Mouse (Mus musculus) spleen, adult 2 months (tissue): ENCODE results near the gene Wdr83. TPM values are rescaled to one million over a fixed set of nuclear protein-coding genes. Genes with fewer than 3 reads are reported as not detected.

ENCODE experiments used
- DNase-seq, 2 experiments: peaks; one replicate each; pipeline versions ENCODE4 v3.0.0 to v3.0.0-alpha.2; 2012 to 2021; ENCODE audit warnings: low spot score in 2 of 2, low read depth in 1 of 2
- H3K27ac ChIP-seq: fragments of 200-500 bp; 2 replicates; pipeline ENCODE4 v1.5.1; 2012; ENCODE audit warnings: low read length, inconsistent platforms; ENCODE audit not compliant: insufficient read depth
- H3K27me3 ChIP-seq: fragments of 200-500 bp; 2 replicates; pipeline ENCODE4 v1.6.1; 2012; ENCODE audit warnings: mild to moderate bottlenecking, moderate library complexity, low read length, inconsistent platforms; ENCODE audit not compliant: control insufficient read depth, insufficient read depth
- H3K36me3 ChIP-seq: fragments of 200-500 bp; 2 replicates; pipeline ENCODE4 v1.6.1; 2012; ENCODE audit warnings: mild to moderate bottlenecking, low read length, inconsistent platforms; ENCODE audit not compliant: control insufficient read depth, insufficient read depth
- H3K4me1 ChIP-seq: fragments of 200-500 bp; 2 replicates; pipeline ENCODE4 v1.6.1; 2011; ENCODE audit warnings: inconsistent platforms; ENCODE audit not compliant: control insufficient read depth, insufficient read depth, insufficient read length
- H3K4me3 ChIP-seq: fragments of 200-500 bp; 2 replicates; pipeline ENCODE4 v1.5.1; 2011; ENCODE audit warnings: mild to moderate bottlenecking, inconsistent platforms; ENCODE audit not compliant: insufficient read depth, insufficient read length; ENCODE audit errors: extremely low read depth
- CTCF ChIP-seq: fragments of 200-500 bp; IDR thresholded peaks from 2 replicates; pipeline ENCODE4 v1.5.1; 2011; ENCODE audit warnings: mild to moderate bottlenecking, inconsistent platforms; ENCODE audit not compliant: insufficient read depth, insufficient read length, insufficient replicate concordance; ENCODE audit errors: extremely low read depth
- POLR2A ChIP-seq: fragments of 200-500 bp; IDR thresholded peaks from 2 replicates; pipeline ENCODE4 v1.6.1; 2011; ENCODE audit warnings: low read depth, low read length, inconsistent platforms
- WGBS: fragments of 180-500 bp; shearing (Covaris S2); methylation state at CpG from one replicate; pipeline ENCODE4 v1.1.7; 2018; 5-methylcytosine and 5-hydroxymethylcytosine counted together
- polyA plus RNA-seq: library from polyadenylated mRNA; depleted of rRNA; stranded (reverse); fragments of >200 nt; gene quantifications from 2 replicates; pipeline ENCODE4 v1.2.3, GENCODE M21; 2012; rRNA removed

Wdr83 gene
- polyA plus RNA-seq, 1 experiment: 20.6 TPM

DNA sequence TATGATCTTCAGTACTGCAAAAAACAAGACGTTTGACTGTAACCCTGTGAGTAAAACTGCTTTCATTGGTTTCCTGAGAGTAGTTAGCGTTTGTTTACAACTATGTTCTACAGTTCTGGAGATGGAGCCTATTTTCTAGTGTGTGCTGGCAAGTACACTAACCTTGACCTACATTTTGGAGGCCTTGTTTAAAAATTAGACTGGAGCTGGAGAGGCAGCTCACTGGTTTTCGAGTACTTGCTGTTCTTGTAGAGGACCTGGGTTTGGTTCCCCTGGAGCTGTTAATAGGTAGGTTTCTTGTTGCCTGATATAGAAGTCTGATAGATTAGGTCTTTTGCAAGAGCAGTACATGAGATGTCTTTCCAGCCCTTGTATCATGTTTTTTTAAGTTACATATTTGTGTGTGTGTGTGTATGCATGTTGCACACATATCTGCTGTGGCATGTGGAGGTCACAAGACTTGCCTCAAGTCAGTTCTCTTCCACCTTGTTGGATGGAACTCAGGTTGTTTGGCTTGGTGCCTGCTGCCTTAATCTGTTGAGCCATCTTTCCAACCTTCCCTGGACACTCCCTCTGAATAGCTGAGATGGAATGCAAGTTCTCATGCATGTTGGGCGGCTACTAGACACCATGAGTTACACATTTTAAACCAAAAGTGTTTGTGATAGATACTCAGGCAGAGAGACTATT, 48.3 kb downstream of the Wdr83 start:
- Histone ChIP-seq H3K27ac (no peak overlapping the region), H3K27me3 (no peaks in the 10 kb centered on the region), H3K4me3 (no peak overlapping the region), H3K36me3 (peaks cover 18% of the 10 kb centered on the region), H3K4me1 (peaks cover 12% of the 10 kb centered on the region; the same call in 1 of the 2 replicates)
- WGBS: 91% methylated on average over 4 of the region's 4 CpGs
- DNase-seq: no peak
- TF ChIP-seq CTCF: no peak
- TF ChIP-seq POLR2A: no peak

DNA sequence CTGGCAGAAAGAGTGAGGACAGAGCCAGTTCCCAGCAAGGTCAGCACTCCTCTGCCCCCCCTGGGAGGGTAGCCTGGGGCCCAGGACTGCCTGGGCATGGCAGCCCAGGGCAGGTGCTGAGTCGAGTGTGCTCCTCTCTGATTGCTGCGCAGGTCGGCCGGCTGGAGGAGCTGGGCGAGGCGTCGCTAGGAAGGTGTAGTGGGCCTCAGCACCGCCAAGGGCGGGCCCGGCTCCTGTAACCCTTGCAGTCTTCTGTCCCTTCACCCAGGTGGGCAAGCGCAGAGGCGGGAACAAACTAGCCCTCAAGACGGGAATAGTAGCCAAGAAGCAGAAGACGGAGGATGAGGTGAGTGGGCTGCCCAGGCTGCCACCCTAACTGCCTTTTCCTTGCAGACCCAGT, 51.8 kb downstream of the Wdr83 start:
- Histone ChIP-seq H3K27me3 (no peaks in the 10 kb centered on the region), H3K4me3 (no peak overlapping the region), H3K27ac (no peak overlapping the region), H3K4me1 (peaks cover 12% of the 10 kb centered on the region; the same call in 1 of the 2 replicates), H3K36me3 (peaks cover 18% of the 10 kb centered on the region)
- WGBS: 89% methylated on average over 14 of the region's 14 CpGs
- DNase-seq: no peak
- TF ChIP-seq CTCF: no peak
- TF ChIP-seq POLR2A: no peak

DNA sequence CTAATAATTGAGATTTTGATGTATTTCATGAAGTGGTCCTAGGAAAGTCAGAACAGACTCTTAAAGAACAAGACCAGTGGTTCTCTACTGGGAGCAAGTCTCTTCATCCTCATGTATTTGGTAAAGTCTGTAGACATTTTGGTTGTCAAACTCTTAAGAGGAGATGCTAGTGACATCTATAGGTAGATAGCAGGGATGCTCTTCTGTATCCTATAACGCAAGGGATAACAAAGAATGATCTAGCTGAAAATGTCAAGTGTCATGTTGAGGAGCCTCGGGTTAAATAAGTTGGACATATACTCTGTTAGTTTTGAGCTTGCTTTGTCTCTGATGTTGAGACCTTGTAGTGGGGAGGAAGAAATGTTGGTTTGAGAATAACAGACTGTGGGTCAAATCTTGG, 53.2 kb downstream of the Wdr83 start:
- no peak for TF ChIP-seq POLR2A
- TF ChIP-seq CTCF: no peak
- WGBS: 7% methylated on average over 2 of the region's 2 CpGs
- DNase-seq: no peak
- H3K27ac ChIP-seq: no peak overlapping the region
- no peak overlapping the region for H3K4me3 ChIP-seq
- peaks cover 12% of the 10 kb centered on the region; the same call in 1 of the 2 replicates for H3K4me1 ChIP-seq
- H3K27me3 ChIP-seq: no peaks in the 10 kb centered on the region
- peaks cover 17% of the 10 kb centered on the region for H3K36me3 ChIP-seq

DNA sequence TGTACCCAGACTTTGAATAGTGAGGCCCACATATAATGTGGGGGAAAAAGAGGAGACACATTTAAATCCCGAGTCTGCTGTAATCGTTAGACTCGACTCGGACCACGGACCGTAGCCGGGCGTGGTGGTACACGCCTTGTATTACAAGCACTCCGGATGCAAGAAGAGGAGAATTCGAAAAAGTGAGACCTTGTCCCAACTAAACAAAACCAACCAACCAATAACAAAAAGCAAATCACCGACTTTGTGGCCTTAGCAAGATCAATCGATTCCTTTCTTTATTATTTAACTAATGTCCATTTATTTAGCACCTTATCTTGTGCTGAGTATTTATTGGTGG, 53.6 kb downstream of the Wdr83 start:
- H3K4me1 ChIP-seq: peaks cover 12% of the 10 kb centered on the region; the same call in 1 of the 2 replicates
- no peak for TF ChIP-seq CTCF
- no peak for TF ChIP-seq POLR2A
- DNase-seq: no peak
- peak overlapping the region; percentile 50; the same call in 1 of the 2 replicates for H3K27ac ChIP-seq
- H3K27me3 ChIP-seq: no peaks in the 10 kb centered on the region
- peak overlapping the region; percentile 95 for H3K4me3 ChIP-seq
- peaks cover 13% of the 10 kb centered on the region for H3K36me3 ChIP-seq
- WGBS: 1% methylated on average over 13 of the region's 13 CpGs

DNA sequence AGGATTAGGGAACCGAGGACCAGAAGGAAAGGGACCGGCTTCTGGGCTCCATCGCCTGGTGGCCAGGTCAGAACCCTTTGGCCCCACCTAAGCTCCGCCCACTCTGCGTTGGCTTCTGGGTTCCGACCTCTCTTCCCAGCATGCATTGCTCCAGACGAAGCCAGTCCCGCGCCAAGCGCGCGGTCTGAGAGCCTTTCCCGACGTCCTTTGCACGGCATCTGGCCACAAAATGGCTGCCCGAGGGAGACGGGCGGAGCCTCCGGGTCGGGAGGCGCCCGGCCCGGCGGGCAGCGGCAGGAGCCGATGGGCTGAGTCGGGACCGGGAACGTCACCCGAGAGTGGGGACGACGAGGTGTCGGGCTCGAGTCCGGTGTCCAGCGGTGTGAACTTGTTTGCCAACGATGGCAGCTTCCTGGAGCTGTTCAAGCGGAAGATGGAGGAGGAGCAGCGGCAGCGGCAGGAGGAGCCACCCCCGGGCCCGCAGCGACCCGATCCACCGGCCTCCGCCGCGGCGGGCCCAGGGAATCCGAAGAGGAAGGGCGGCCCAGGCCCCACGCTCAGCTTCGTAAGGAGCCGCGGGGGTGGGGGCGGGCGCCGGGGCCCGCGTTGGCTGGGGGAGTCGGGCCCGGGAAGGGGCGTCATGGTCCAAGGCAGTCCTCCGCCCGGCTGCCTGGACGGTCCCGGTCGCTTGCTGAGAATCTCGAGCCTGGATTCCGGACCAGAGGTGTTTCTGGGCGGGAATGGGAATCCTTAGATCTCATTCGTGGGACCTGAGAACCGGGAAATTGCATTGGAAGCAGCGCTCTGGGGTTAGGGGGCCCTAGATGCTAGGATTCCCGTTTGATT, 54.2 kb downstream of the Wdr83 start, which contains the start of gene Trir:
Trir (plus strand) TSS at position 154 of the 846 bp plus-strand sequence.
- Histone ChIP-seq H3K27ac (peak within 1 kb of the TSS; percentile 98), H3K27me3 (no peaks in the 10 kb centered on the region), H3K4me1 (peaks cover 12% of the 10 kb centered on the region; the same call in 1 of the 2 replicates), H3K36me3 (peaks cover 13% of the 10 kb centered on the region), H3K4me3 (peak within 1 kb of the TSS; percentile 95)
- WGBS: under 1% methylated on average over 71 of the region's 75 CpGs
- DNase-seq: peak; percentile 91 to 97
- TF ChIP-seq POLR2A (peak; percentile 95), CTCF (no peak)

DNA sequence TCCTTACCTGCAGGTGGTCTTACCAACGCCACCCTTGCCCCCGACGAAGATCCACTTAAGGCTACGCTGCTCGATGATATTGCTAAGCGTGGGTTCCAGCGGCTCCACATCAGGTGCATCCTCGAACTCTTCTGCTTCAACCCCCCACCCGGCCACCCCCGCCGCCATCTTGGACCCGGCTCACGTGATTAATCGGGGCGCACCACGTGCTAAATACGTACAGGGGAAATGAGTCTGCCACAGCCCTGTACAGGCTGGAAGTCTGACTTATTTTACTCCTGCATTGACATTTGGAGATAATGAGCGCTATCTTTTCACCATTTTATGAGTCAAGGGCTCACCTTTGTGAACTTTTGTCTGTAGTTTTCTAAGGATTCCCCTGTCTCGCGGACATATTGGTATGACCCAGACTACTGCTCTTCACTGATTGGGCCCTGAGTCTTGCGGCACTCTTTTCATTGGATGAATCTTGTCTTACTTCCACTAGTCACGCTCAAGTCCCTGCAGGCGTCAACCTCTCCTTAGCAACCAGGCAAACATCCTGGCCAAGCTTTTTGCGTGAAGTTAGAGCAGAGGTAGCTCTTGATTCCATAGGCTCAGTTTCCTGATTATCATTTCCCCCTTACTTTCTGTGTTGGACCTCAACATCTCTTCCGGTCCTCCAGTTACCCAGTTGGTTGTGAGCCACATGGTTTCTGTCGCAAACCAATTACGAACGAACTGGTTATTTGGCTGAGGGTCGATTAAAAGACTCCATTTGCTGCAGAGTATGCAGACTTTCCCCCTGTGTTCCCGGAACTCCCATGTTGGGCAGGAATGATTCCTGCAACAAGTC, 55.8 kb downstream of the Wdr83 start, which contains the start of gene Asna1:
Asna1 (minus strand) TSS at position 184 of the 835 bp plus-strand sequence.
- no peaks in the 10 kb centered on the region for H3K27me3 ChIP-seq
- peaks cover 9% of the 10 kb centered on the region for H3K36me3 ChIP-seq
- TF ChIP-seq CTCF (no peak), POLR2A (peak; percentile 19; the same call in 1 of the 2 replicates)
- H3K4me3 ChIP-seq: peak within 1 kb of the TSS; percentile 71
- peak; percentile 72 to 95 for DNase-seq
- peaks cover 12% of the 10 kb centered on the region; the same call in 1 of the 2 replicates for H3K4me1 ChIP-seq
- WGBS: under 1% methylated on average over 30 of the region's 30 CpGs
- H3K27ac ChIP-seq: peak within 1 kb of the TSS; percentile 83

Other genes with a start within 250 kb of the Wdr83 start
- 20.3 and 61.4 TPM in 2 replicates for gene Gadd45gip1, start 249.8 kb downstream of the Wdr83 start, polyA plus RNA-seq
- gene Rad23a, start 240.6 kb downstream of the Wdr83 start, polyA plus RNA-seq: 125 and 162 TPM in 2 replicates
- gene Calr, start 234.4 kb downstream of the Wdr83 start, polyA plus RNA-seq: 112 and 116 TPM in 2 replicates
- gene Farsa, start 224.3 kb downstream of the Wdr83 start, polyA plus RNA-seq: 50.3 and 55.0 TPM in 2 replicates
- 1.8 and 2.0 TPM in 2 replicates for gene Syce2, start 209.2 kb downstream of the Wdr83 start, polyA plus RNA-seq
- gene Gcdh, start 187.4 kb downstream of the Wdr83 start, polyA plus RNA-seq: 44.2 and 48.3 TPM in 2 replicates
- gene Klf1, start 179.4 kb downstream of the Wdr83 start, polyA plus RNA-seq: 46.5 and 70.0 TPM in 2 replicates
- 43.4 and 44.9 TPM in 2 replicates for gene Dnase2a, start 172.7 kb downstream of the Wdr83 start, polyA plus RNA-seq
- gene Mast1, start 143.9 kb downstream of the Wdr83 start, polyA plus RNA-seq: 0.70 and 0.74 TPM in 2 replicates
- gene Rtbdn, start 134.3 kb downstream of the Wdr83 start, polyA plus RNA-seq: not detected in 2 replicates
- gene Gm49661, start 111.9 kb downstream of the Wdr83 start, polyA plus RNA-seq: not detected in 2 replicates
- 149 and 164 TPM in 2 replicates for gene Prdx2, start 111.7 kb downstream of the Wdr83 start, polyA plus RNA-seq
- gene Rnaseh2a, start 111.5 kb downstream of the Wdr83 start, polyA plus RNA-seq: 34.2 and 35.6 TPM in 2 replicates
- gene Junb, start 102.6 kb downstream of the Wdr83 start, polyA plus RNA-seq: 89.2 and 154 TPM in 2 replicates
- gene Hook2, start 90.7 kb downstream of the Wdr83 start, polyA plus RNA-seq: 3.6 and 3.9 TPM in 2 replicates
- gene Best2, start 66.8 kb downstream of the Wdr83 start, polyA plus RNA-seq: not detected in 2 replicates
- gene Asna1, start 56.0 kb downstream of the Wdr83 start, polyA plus RNA-seq: 71.6 and 72.0 TPM in 2 replicates
- 87.8 and 137 TPM in 2 replicates for gene Trir, start 54.5 kb downstream of the Wdr83 start, polyA plus RNA-seq
- gene Tnpo2, start 44.4 kb downstream of the Wdr83 start, polyA plus RNA-seq: 40.0 and 47.5 TPM in 2 replicates
- 18.8 and 22.5 TPM in 2 replicates for gene Fbxw9, start 21.3 kb downstream of the Wdr83 start, polyA plus RNA-seq
- 0.48 and 1.4 TPM in 2 replicates for gene Gm5741, start 13.3 kb downstream of the Wdr83 start, polyA plus RNA-seq
- gene Dhps, start 9.5 kb downstream of the Wdr83 start, polyA plus RNA-seq: 40.6 and 84.9 TPM in 2 replicates
- gene Wdr83os, start 566 bp downstream of the Wdr83 start, polyA plus RNA-seq: 68.5 and 73.6 TPM in 2 replicates
- gene Man2b1, start 2.0 kb upstream of the Wdr83 start, polyA plus RNA-seq: 163 and 165 TPM in 2 replicates
- 0.05 and 0.11 TPM in 2 replicates for gene Zfp791, start 41.8 kb upstream of the Wdr83 start, polyA plus RNA-seq
- 0.04 TPM in 1 of 2 replicates, not detected in the other for gene Cks1brt, start 70.6 kb upstream of the Wdr83 start, polyA plus RNA-seq
- not detected in 2 replicates for gene Olfr371, start 144.7 kb upstream of the Wdr83 start, polyA plus RNA-seq
- 8.3 and 8.6 TPM in 2 replicates for gene Orc6, start 218.3 kb upstream of the Wdr83 start, polyA plus RNA-seq
- gene Vps35, start 218.5 kb upstream of the Wdr83 start, polyA plus RNA-seq: 4.9 and 5.9 TPM in 2 replicates